Mouse (Mus musculus) adrenal gland, adult 10 weeks (tissue): ENCODE data around the gene Epyc. TPM values are rescaled to one million over a fixed set of nuclear protein-coding genes. Genes with fewer than 3 reads are reported as not detected.

ENCODE experiments used
- polyA plus RNA-seq: library from polyadenylated mRNA; stranded (reverse); fragments of 350-450 nt; fragmentation: Illumina TruSeq; extraction: RNeasy Lipid Tissue Mini Kit (QIAGEN cat#74804); gene quantifications from one replicate; pipeline ENCODE4 v1.2.3, GENCODE M21; 2014; ENCODE audit warnings: low read depth, low replicate concordance

The Epyc gene
- polyA plus RNA-seq: 0.47 TPM

GRCm38 (mm10) chr10:97643768-97644167 is at the start of gene Epyc:
Epyc (plus strand) TSS chr10:97644068.

GRCm38 (mm10) chr10:97606579-97606978 is 37.3 kb upstream of the Epyc start, which contains the start of gene Kera:
Kera (plus strand) TSS chr10:97606879.

GRCm38 (mm10) chr10:97692913-97693312 is 49.0 kb downstream of the Epyc start, which contains the start of gene Ccer1:
Ccer1 (plus strand) TSS chr10:97693059.

GRCm38 (mm10) chr10:97726655-97727054 is 82.8 kb downstream of the Epyc start, which contains the start of gene C030005K15Rik:
C030005K15Rik (minus strand) TSS chr10:97726755.

Other genes with a start within 250 kb of the Epyc start
- gene Dcn, start 164.5 kb upstream of the Epyc start, polyA plus RNA-seq: 495 TPM
- gene Lum, start 78.9 kb upstream of the Epyc start, polyA plus RNA-seq: 89.2 TPM
- gene Kera, start 37.2 kb upstream of the Epyc start, polyA plus RNA-seq: not detected
- gene Ccer1, start 49.0 kb downstream of the Epyc start, polyA plus RNA-seq: not detected
- not detected for gene C030005K15Rik, start 82.7 kb downstream of the Epyc start, polyA plus RNA-seq